Mouse (Mus musculus) skeletal muscle tissue, adult 2 months (tissue): Measurements from ENCODE around the gene Ngfr.
"Not testable (repeated sequence)": the region's sequence is repeated elsewhere in the genome, so short reads cannot be mapped to it uniquely, and the experiment has no call there.

Experiments
- DNase-seq: peaks from one replicate; pipeline ENCODE4 v3.0.0-alpha.2; 2012; ENCODE audit warnings: low read depth, low spot score

The Ngfr gene

DNA sequence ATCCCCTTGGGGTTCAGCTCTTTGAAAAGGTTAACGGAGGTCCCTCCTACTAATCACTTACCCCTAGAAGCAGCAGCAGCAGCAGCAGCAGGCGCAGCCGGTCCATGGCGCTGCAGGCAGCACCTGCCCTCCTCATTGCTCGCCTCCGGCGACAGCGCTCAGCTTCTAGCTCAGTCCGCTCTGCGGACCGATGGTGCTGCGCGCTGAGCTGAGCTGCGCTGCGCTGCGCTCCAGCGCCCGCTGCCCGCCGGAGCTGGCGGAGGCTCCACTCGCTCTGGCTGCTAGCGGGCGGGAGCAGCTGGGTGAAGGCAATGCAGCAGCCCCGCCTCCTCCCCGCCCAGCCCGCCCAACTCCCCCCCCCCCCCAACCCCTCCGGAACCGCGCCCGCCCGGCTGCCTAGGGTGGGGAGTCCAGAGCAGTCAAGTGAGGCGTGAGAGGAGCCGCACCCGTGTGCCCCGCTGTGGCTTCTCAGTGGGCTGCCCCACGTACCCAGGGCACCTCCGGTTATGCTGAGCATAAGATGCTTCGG is at the start of gene Ngfr:
Ngfr (minus strand) TSS at position 313 of the 529 bp plus-strand sequence.
- DNase-seq, result peak; percentile 18

- no peak for DNase-seq
These were observed 47.5 kb upstream of the Ngfr start for GRCm38 (mm10) chr11:95635030-95635429.

GRCm38 (mm10) chr11:95633512-95634000 is 46.0 kb upstream of the Ngfr start:
- DNase-seq, result no peak

DNA sequence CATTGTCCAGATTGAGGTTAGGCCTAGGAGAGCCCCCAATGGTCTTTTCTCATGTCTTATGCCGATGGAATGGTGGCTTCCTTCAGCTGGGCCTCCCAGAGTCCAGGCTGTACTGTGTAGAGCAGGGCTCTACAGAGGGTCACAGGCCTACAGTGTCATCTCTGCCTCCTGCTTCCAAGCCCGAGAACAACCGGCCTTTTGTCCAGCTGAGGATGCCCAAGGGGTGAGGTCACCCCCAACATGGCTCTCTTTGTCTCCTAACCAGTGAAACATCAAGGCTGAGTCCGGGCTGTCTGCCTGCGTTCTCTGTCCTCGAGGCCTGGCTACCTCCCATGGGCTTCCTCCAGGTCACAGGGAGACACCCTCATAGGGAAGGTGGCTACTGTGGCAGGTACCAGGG is 44.9 kb upstream of the Ngfr start:
- no peak for DNase-seq

DNA sequence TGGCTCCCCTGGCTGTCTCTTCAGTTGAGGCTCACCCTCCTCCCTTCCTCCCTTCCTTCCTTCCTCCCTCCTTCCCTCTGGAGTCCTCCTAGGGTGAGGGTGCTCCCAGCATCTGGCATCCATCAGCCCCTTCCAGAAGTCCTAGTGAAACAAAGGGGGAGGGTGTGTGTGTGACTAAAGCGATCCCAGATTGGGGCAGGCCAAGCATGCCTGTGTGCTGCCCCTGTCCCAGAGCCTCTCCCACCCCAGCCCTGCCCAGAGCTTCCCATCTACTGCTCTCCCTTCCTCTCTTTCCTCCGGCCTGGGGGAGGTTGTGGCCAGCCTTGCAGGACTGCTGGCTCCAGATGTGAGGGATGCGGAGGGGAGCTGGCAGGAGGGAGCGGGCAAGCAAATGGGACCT is 43.8 kb upstream of the Ngfr start:
- no peak for DNase-seq

DNA sequence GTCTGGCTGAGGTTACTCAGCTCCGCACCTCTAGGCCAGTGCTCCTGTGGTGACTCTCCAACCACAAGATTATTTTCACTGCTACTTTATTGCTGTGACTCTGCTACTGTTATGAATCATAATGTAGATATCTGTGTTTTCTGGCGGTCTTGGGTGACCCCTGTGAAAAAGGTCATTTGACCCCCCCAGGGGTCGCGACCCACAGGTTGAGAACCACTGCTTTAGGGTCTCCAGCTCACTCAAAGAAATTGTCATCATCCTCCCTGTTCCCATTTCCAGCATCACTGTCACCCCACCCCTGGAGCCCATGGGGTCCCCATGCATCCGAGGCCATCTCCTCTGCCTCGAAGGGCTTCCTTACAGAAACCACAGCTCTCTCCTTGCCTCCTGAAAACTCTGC is 43.0 kb upstream of the Ngfr start:
- DNase-seq, result no peak

GRCm38 (mm10) chr11:95622426-95622825 is 34.9 kb upstream of the Ngfr start:
- no peak for DNase-seq

DNA sequence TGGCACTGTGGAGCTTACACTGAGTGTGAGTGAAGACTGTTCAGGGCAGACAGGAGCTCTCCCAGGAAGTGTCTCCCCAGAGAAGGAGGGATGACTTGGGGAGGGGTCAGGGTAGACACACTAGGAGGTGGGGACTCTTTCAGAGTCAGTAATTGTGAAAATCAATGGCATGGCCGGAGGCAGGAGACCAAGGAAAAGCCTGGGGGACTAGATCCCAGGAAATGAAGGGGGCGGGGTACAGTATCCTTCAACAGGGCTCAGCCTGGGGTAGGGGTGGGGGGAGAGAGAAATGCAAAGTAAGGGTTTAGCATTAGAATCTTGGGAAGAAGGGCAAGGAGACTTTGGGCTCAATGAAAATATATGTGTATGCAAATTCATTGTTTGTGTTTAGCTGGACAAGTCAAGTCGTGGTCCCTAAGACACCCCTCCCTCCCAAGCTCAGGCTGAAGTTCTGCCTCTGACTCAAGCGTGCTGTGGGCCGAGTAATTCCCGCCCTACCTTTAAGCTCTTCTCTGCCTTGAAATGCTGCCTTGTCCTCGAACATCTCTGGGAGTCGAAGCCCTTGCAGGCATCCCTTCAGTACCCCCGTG is 34.1 kb upstream of the Ngfr start:
- no peak for DNase-seq

- DNase-seq, result peak; percentile 32
These were observed 33.5 kb upstream of the Ngfr start for GRCm38 (mm10) chr11:95621010-95621409.

- DNase-seq, result peak; percentile 60
These were observed 32.4 kb upstream of the Ngfr start for GRCm38 (mm10) chr11:95619886-95620444.

DNA sequence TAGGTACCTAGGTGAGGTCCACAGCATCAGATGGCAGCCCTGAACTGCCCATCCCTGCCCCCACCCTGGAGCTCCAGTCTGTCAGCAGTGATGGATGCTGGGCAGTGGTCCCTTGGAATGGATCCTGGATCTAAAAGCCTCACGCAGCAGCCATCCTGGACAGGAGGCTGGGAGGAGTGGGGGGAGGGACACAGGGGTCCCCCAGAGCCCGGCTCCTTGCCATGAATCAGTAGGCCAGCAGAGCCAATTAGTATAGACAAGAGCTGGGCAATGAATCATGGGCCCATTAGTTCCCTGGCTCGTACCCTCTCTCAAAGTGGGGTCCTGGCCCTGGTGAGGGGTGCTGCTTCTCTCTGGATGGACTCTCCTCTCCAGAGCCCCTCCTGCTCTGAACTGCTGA is 31.5 kb upstream of the Ngfr start:
- no peak for DNase-seq

- DNase-seq, result peak; percentile 64
These were observed 30.4 kb upstream of the Ngfr start for GRCm38 (mm10) chr11:95617785-95618465.

DNA sequence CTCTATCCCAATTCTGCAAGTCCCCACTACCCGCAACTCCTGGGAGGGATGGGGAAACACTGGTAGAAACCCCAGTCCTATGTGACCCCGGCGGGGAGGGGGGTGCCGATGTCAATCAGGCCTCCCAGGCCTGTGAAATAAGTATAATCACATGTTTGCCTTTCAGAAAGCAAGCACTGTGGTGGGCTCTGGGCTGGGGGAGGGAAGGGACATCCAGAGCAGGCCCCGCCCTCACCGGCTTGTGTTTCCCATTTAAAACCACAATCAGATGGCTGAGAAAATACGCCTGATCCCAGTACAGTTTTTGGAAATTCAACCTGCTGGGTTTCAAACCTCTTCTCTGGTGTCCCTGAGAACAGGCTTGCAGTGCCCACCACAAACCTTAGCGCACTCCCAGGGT is 27.2 kb upstream of the Ngfr start:
- no peak for DNase-seq

DNA sequence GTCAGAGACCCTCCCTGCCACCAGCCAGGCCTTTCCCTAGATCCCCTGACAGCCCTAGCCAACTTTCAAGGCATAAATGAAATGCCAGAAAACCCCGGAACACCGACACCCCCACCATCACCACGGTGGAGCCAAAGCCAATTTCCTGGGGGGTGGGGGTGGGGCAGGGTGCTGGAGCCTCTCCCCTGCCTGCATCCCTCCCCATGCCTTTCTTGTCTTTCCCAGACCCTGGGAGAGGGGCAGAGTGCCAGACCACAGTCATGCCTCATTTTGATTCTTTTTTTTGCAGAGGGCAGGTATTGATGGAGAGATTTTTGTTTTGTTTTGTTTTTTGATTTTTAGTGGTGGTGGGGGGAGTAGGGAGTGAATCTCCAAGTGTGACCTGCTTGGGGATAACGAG is 23.7 kb upstream of the Ngfr start:
- DNase-seq, result no peak

DNA sequence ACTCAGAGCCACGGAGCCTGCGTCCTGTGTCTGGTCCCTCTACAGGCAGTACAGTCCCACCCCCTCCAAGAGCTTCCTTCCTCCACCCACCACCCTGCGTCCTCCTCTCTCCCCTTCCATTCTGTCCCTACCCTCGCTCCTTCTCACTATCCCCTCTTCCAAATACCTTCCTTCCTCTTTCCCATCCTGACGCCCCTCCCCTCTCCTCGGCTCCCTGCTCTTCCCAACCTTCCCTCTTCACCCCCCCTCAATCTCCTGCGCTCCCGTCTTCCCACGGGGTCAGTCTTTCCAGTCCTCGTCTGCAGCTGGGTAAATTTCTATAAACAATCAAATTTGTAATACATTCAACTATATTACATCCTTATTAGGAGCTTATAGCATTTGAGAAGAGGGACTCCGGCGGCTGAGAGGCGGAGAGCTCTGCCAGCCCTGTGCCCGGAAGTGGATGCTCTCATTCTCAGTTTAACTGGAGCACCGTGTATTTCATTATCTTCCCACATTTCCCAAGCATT is 22.9 kb upstream of the Ngfr start:
- no peak for DNase-seq

DNA sequence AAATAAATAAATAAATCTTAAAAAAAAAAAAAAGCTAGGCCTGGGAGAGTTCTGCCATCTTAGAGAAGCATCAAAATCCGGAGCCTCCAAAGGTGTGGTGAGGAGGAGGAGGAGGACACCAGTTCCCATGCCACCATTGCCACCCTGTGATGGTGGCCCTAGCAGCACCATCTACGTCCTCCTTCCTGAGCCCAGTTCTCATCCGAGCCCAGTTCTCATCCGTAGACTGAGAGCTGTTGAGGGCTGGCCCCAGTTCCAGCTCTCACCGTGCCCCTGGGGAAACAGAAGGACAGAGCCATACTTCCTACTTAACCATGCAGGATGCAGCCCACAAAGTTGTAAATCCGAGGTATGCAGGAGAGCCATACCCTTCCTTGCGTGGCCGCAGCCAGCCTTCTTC is 22.4 kb upstream of the Ngfr start:
- no peak for DNase-seq

- not testable (repeated sequence) for DNase-seq
These were observed 19.8 kb upstream of the Ngfr start for GRCm38 (mm10) chr11:95607286-95607685.

DNA sequence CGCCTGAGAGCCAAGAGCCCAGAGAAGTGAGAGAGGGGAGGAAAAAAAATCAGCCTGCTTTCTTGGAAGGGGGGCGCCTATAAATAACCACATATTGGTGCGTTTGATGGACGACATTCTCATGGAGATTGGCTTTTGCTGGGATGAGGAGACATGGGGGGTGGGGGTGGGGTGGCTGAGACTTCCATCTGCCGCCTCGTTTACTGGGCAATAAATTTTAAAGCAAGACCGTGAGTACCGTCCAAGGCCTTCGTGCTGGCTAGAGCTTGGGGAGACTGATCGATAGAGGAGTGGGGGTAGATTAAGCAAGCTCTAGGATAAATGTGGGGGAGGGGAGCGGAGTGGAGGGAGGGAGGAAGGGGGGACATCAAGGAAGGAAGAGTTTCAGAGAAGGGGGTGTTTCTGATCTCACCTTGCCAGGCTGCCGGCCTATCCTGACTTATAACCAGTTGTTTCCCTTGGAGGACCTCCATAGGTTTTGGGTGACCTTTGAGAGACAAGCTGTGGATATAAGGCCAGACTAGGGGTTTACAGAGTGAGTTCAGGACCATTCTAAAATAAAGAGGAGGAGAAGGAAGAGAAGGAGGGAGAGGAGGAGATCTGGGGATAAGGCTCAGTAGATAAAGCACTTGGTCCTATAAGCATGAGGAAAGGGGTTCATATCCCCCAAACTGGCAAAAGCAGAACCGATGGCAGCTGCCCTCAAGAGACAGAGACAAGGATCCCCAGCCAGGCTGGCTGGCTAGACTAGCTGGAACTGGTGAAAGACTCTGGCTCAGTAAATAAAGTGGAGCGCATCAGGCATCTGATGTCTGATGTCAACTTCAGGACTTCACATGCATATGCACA is 10.9 kb upstream of the Ngfr start:
- no peak for DNase-seq

DNA sequence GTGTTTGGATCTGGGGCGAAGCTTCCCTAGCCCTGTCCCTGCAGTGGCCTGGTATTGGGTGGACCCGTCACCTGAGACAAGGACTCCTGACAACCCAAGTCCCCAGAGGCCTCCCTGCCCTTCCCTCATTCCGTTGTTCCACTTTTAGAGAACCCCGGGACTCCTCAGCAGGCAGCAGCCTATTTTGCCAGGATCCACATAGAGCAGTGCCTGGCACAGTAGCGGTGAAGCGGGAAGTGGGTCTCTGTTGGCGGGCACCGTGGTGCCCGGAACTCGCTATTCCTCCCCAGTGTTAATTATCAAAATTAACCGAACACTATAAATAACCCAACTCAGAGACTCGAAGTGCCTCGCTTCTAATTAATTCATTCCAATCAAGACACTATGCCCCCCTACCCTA is 10.2 kb upstream of the Ngfr start:
- no peak for DNase-seq

- no peak for DNase-seq
These were observed 9.2 kb upstream of the Ngfr start for GRCm38 (mm10) chr11:95596704-95597103.

DNA sequence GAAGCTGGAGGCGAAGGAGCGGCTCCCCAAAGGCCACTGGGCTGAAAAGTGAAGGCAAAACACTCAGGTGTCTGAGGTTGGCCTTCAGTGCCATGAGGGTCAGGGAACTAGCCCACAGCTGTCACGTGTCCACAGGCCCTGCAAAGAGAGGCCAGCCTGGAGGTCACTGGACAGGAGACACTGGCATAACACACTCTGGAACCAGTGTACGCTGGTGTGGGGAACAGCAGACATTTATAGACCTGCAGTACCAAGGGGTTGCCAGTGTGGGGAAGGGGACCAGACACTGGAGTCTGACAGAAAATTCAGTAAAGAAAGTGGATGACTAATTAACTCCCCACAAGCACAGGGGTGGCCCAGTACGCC is 8.6 kb upstream of the Ngfr start:
- DNase-seq, result no peak
